Mouse (Mus musculus) thymus, adult 2 months (tissue): ENCODE measurements around the gene Fen1. TPM values are rescaled to one million over a fixed set of nuclear protein-coding genes. Genes with fewer than 3 reads are reported as not detected.
A peak's percentile ranks its signal among the peaks of the same experiment; 100 is the strongest.

Source experiments
- DNase-seq: peaks from one replicate; pipeline ENCODE4 v3.0.0; 2021
- H3K27ac ChIP-seq: fragments of 200-500 bp; 2 replicates; pipeline ENCODE4 v1.5.1; 2012; ENCODE audit warnings: low read length, control low read depth; ENCODE audit not compliant: control insufficient read depth, insufficient read depth
- H3K27me3 ChIP-seq: fragments of 200-500 bp; 2 replicates; pipeline ENCODE4 v1.6.1; 2012; ENCODE audit warnings: mild to moderate bottlenecking, low read length, moderate library complexity, mixed read lengths; ENCODE audit not compliant: control insufficient read depth, insufficient read depth
- H3K36me3 ChIP-seq: fragments of 200-500 bp; 2 replicates; pipeline ENCODE4 v1.6.1; 2012; ENCODE audit warnings: mild to moderate bottlenecking, low read length, moderate library complexity; ENCODE audit not compliant: control insufficient read depth, insufficient read depth
- H3K4me1 ChIP-seq: fragments of 200-500 bp; replicated peaks from 2 replicates; pipeline ENCODE4 v1.6.1; 2012; ENCODE audit warnings: low read length; ENCODE audit not compliant: control insufficient read depth, insufficient read depth
- H3K4me3 ChIP-seq: fragments of 200-500 bp; 2 replicates; pipeline ENCODE4 v1.5.1; 2012; ENCODE audit warnings: mild to moderate bottlenecking, low read length, control low read depth, moderate library complexity; ENCODE audit not compliant: control insufficient read depth, insufficient read depth
- CTCF ChIP-seq: fragments of 200-500 bp; IDR thresholded peaks from 2 replicates; pipeline ENCODE4 v1.5.1; 2012; ENCODE audit warnings: mild to moderate bottlenecking, control low read depth, low read length, moderate library complexity, borderline replicate concordance; ENCODE audit not compliant: control insufficient read depth, poor library complexity, insufficient read depth; ENCODE audit errors: extremely low read depth
- POLR2A ChIP-seq: fragments of 200-500 bp; IDR thresholded peaks from 2 replicates; pipeline ENCODE4 v1.6.1; 2012; ENCODE audit warnings: mild to moderate bottlenecking, low read length, control low read depth, moderate library complexity; ENCODE audit not compliant: control insufficient read depth, poor library complexity, insufficient read depth; ENCODE audit errors: extremely low read depth
- WGBS: fragments of 180-500 bp; shearing (Covaris S2); methylation state at CpG from one replicate; pipeline ENCODE4 v1.1.7; 2018; 5-methylcytosine and 5-hydroxymethylcytosine counted together
- polyA plus RNA-seq: library from polyadenylated mRNA; depleted of rRNA; stranded (reverse); fragments of >200 nt; gene quantifications from 2 replicates; pipeline ENCODE4 v1.2.3, GENCODE M21; 2012

The Fen1 gene
- polyA plus RNA-seq, 1 experiment: 43.8 TPM

- TF ChIP-seq POLR2A (no peak), CTCF (peak; percentile 79; the same call in 1 of the 2 replicates)
Observed at GRCm38 (mm10) chr19:10198723-10199122, 5.2 kb downstream of the Fen1 start.

GRCm38 (mm10) chr19:10198286-10198685 is 5.7 kb downstream of the Fen1 start:
- no peak overlapping the region for H3K4me3 ChIP-seq
- no peaks in the 10 kb centered on the region for H3K27me3 ChIP-seq
- peaks cover 25% of the 10 kb centered on the region for H3K36me3 ChIP-seq
- no peak for DNase-seq
- peaks cover 2% of the 10 kb centered on the region; the same call in 1 of the 2 replicates for H3K4me1 ChIP-seq
- 95% methylated on average over 2 of the region's 2 CpGs for WGBS
- TF ChIP-seq POLR2A: no peak
- TF ChIP-seq CTCF: no peak
- H3K27ac ChIP-seq: no peak overlapping the region

More at GRCm38 (mm10) chr19:10198723-10199122, 5.2 kb downstream of the Fen1 start:
- H3K36me3 ChIP-seq: peaks cover 25% of the 10 kb centered on the region
- H3K27me3 ChIP-seq: no peaks in the 10 kb centered on the region
- H3K27ac ChIP-seq: no peak overlapping the region
- no peak overlapping the region for H3K4me3 ChIP-seq
- peaks cover 3% of the 10 kb centered on the region; the same call in 1 of the 2 replicates for H3K4me1 ChIP-seq
- peak; percentile 77 for DNase-seq
- WGBS: 36% methylated on average over 3 of the region's 3 CpGs

GRCm38 (mm10) chr19:10197130-10197529 is 6.8 kb downstream of the Fen1 start:
- WGBS: 97% methylated on average over 4 of the region's 4 CpGs
- H3K36me3 ChIP-seq: peaks cover 25% of the 10 kb centered on the region
- H3K27ac ChIP-seq: no peak overlapping the region
- H3K27me3 ChIP-seq: no peaks in the 10 kb centered on the region
- TF ChIP-seq POLR2A: no peak
- no peak for TF ChIP-seq CTCF
- H3K4me1 ChIP-seq: no peaks in the 10 kb centered on the region
- DNase-seq: no peak
- no peak overlapping the region for H3K4me3 ChIP-seq

GRCm38 (mm10) chr19:10195252-10195651 is 8.7 kb downstream of the Fen1 start:
- no peaks in the 10 kb centered on the region for H3K27me3 ChIP-seq
- DNase-seq: no peak
- 93% methylated on average over 5 of the region's 5 CpGs for WGBS
- H3K36me3 ChIP-seq: peaks cover 30% of the 10 kb centered on the region
- no peak overlapping the region for H3K4me3 ChIP-seq
- TF ChIP-seq POLR2A (no peak), CTCF (no peak)
- H3K27ac ChIP-seq: no peak overlapping the region
- no peaks in the 10 kb centered on the region; the same call in 1 of the 2 replicates for H3K4me1 ChIP-seq

GRCm38 (mm10) chr19:10194337-10194736 is 9.6 kb downstream of the Fen1 start:
- no peaks in the 10 kb centered on the region; the same call in 1 of the 2 replicates for H3K4me1 ChIP-seq
- no peak for DNase-seq
- 96% methylated on average over 11 of the region's 11 CpGs for WGBS
- no peak for TF ChIP-seq POLR2A
- no peak for TF ChIP-seq CTCF
- H3K27ac ChIP-seq: no peak overlapping the region
- no peak overlapping the region for H3K4me3 ChIP-seq
- H3K27me3 ChIP-seq: no peaks in the 10 kb centered on the region
- peaks cover 21% of the 10 kb centered on the region for H3K36me3 ChIP-seq

GRCm38 (mm10) chr19:10191326-10191725 is 12.6 kb downstream of the Fen1 start:
- Histone ChIP-seq H3K27me3 (no peaks in the 10 kb centered on the region), H3K4me3 (no peak overlapping the region), H3K27ac (no peak overlapping the region), H3K4me1 (no peaks in the 10 kb centered on the region; the same call in 1 of the 2 replicates), H3K36me3 (peaks cover 22% of the 10 kb centered on the region)
- 63% methylated on average over 7 of the region's 7 CpGs for WGBS
- no peak for TF ChIP-seq CTCF
- DNase-seq: no peak

- 61% methylated on average over 2 of the region's 2 CpGs for WGBS
- no peak overlapping the region for H3K4me3 ChIP-seq
- peaks cover 22% of the 10 kb centered on the region for H3K36me3 ChIP-seq
- TF ChIP-seq CTCF: no peak
- TF ChIP-seq POLR2A: no peak
- no peak overlapping the region for H3K27ac ChIP-seq
- no peaks in the 10 kb centered on the region for H3K27me3 ChIP-seq
- no peaks in the 10 kb centered on the region; the same call in 1 of the 2 replicates for H3K4me1 ChIP-seq
- peak; percentile 65 for DNase-seq
Observed at GRCm38 (mm10) chr19:10190796-10191195, 13.2 kb downstream of the Fen1 start.
